23 mouse cellular contexts compared by ENCODE assay signal in genomic region chr5:63966379-63966778, GRCm38 (mm10). TPM values are rescaled to one million over a fixed set of nuclear protein-coding genes. Genes with fewer than 3 reads are reported as not detected.
DNase-seq lines count a peak whose midpoint lies in the region; ATAC-seq and TF ChIP-seq lines count a peak whose summit lies in the region.
"Had no signal": no experiment of that assay in that cellular context is flagged by ENCODE, and none has a peak within 500 bp of the region (broad histone marks: within the 10 kb centered on the region; RNA-seq: fewer than 3 reads in every experiment).

No protein-coding gene starts in this region.

- no peak for DNase-seq in kidney, postnatal 0 days (ENCODE audit: low spot score)
- DNase-seq in kidney, postnatal 14 days: no peak
- DNase-seq in liver, postnatal 0 days: no peak
- DNase-seq in right cerebral cortex, postnatal 14 days: no peak
- no peak for DNase-seq in spleen, postnatal 10 days (ENCODE audit: low spot score in 2 of 2)
- DNase-seq: adrenal gland, postnatal 10 days; B cell, adult 2 months; cerebellum, adult 2 months; cerebellum, postnatal 25 days; embryo, embryonic 11 days; gastrocnemius, postnatal 14 days; heart, adult 11 months; heart, postnatal 14 days had no signal

- TF ChIP-seq EP300 in liver, postnatal 0 days (IDR thresholded peaks at IDR 0.05; ENCODE audit: low read depth): no peak

- no peak for ATAC-seq in kidney, postnatal 0 days (replicated peaks; ENCODE audit: low FRiP score, low read depth)
- no peak for ATAC-seq in neural tube, embryonic 12.5 days (ENCODE audit: low FRiP score, low read depth)
- no peak for ATAC-seq in neural tube, embryonic 15.5 days (ENCODE audit: low FRiP score)
- no peak for ATAC-seq in liver, postnatal 0 days
- ATAC-seq: forebrain, embryonic 15.5 days; hindbrain, postnatal 0 days; intestine, embryonic 16.5 days; midbrain, embryonic 16.5 days had no signal

- no peak overlapping the region for H3K9ac ChIP-seq in kidney, postnatal 0 days (ENCODE audit: low read depth, low read length)
- no peak overlapping the region for H3K9ac ChIP-seq in neural tube, embryonic 12.5 days
- H3K9ac ChIP-seq in neural tube, embryonic 15.5 days (replicated peaks): no peak overlapping the region
- H3K9ac ChIP-seq in liver, postnatal 0 days (replicated peaks): no peak overlapping the region
- H3K9ac ChIP-seq: embryonic facial prominence, embryonic 15.5 days; forebrain, embryonic 15.5 days; limb, embryonic 12.5 days; liver, embryonic 14.5 days had no signal

- WGBS in kidney, postnatal 0 days: 69% methylated on average over 4 of the region's 4 CpGs
- 86% methylated on average over 4 of the region's 4 CpGs for WGBS in neural tube, embryonic 12.5 days
- 88% methylated on average over 4 of the region's 4 CpGs for WGBS in neural tube, embryonic 15.5 days
- 67% methylated on average over 4 of the region's 4 CpGs for WGBS in liver, postnatal 0 days (ENCODE audit: insufficient replicate concordance)

- H3K4me3 ChIP-seq in kidney, postnatal 0 days (replicated peaks; ENCODE audit: low read depth, low read length): no peak overlapping the region
- H3K4me3 ChIP-seq in neural tube, embryonic 12.5 days: no peak overlapping the region
- H3K4me3 ChIP-seq in neural tube, embryonic 15.5 days (replicated peaks): no peak overlapping the region
- no peak overlapping the region for H3K4me3 ChIP-seq in liver, postnatal 0 days (ENCODE audit: low read depth, low read length)

- H3K4me1 ChIP-seq in kidney, postnatal 0 days (replicated peaks; ENCODE audit: insufficient read depth, low read length): peaks cover 21% of the 10 kb centered on the region; the same call in 1 of the 2 replicates
- peaks cover 10% of the 10 kb centered on the region; the same call in 1 of the 2 replicates for H3K4me1 ChIP-seq in neural tube, embryonic 12.5 days
- H3K4me1 ChIP-seq in neural tube, embryonic 15.5 days: peaks cover 17% of the 10 kb centered on the region
- H3K4me1 ChIP-seq in liver, postnatal 0 days (ENCODE audit: insufficient read depth): peaks cover 33% of the 10 kb centered on the region

- no peak overlapping the region for H3K27ac ChIP-seq in kidney, postnatal 0 days
- no peak overlapping the region for H3K27ac ChIP-seq in neural tube, embryonic 12.5 days
- H3K27ac ChIP-seq in neural tube, embryonic 15.5 days (replicated peaks): no peak overlapping the region
- peak overlapping the region; percentile 34 for H3K27ac ChIP-seq in liver, postnatal 0 days (ENCODE audit: low read depth)
- H3K27ac ChIP-seq: embryonic facial prominence, embryonic 15.5 days; forebrain, embryonic 15.5 days; hindbrain, postnatal 0 days; limb, embryonic 12.5 days; liver, embryonic 14.5 days; midbrain, embryonic 10.5 days had no signal

- H3K4me2 ChIP-seq in kidney, postnatal 0 days (ENCODE audit: low read length): 0 out of 2 replicates have a peak overlapping the region, but pooled peaks have one; percentile 78
- peak overlapping the region; percentile 86; the same call in 1 of the 2 replicates for H3K4me2 ChIP-seq in neural tube, embryonic 12.5 days (replicated peaks)
- H3K4me2 ChIP-seq in neural tube, embryonic 15.5 days: no peak overlapping the region
- peak overlapping the region; percentile 85 for H3K4me2 ChIP-seq in liver, postnatal 0 days (ENCODE audit: low read depth, low read length)

- no peaks in the 10 kb centered on the region for H3K27me3 ChIP-seq in kidney, postnatal 0 days (ENCODE audit: insufficient read depth, low read length)
- H3K27me3 ChIP-seq in neural tube, embryonic 12.5 days (replicated peaks): no peaks in the 10 kb centered on the region
- no peaks in the 10 kb centered on the region for H3K27me3 ChIP-seq in neural tube, embryonic 15.5 days (replicated peaks)
- H3K27me3 ChIP-seq in liver, postnatal 0 days (ENCODE audit: insufficient read depth, low read length): no peaks in the 10 kb centered on the region
- H3K27me3 ChIP-seq: embryonic facial prominence, embryonic 15.5 days; forebrain, embryonic 15.5 days; limb, embryonic 12.5 days had no signal

- no peaks in the 10 kb centered on the region for H3K9me3 ChIP-seq in kidney, postnatal 0 days (replicated peaks; ENCODE audit: low read length)
- no peaks in the 10 kb centered on the region for H3K9me3 ChIP-seq in neural tube, embryonic 12.5 days
- H3K9me3 ChIP-seq in neural tube, embryonic 15.5 days (replicated peaks): no peaks in the 10 kb centered on the region
- H3K9me3 ChIP-seq in liver, postnatal 0 days (ENCODE audit: low read length): no peaks in the 10 kb centered on the region
- H3K9me3 ChIP-seq: embryonic facial prominence, embryonic 15.5 days; forebrain, embryonic 15.5 days; limb, embryonic 12.5 days; midbrain, embryonic 10.5 days had no signal

- TF ChIP-seq CTCF in kidney, postnatal 0 days (IDR thresholded peaks at IDR 0.05; ENCODE audit: low read depth): no peak
- no peak for TF ChIP-seq CTCF in liver, postnatal 0 days (IDR thresholded peaks at IDR 0.05; ENCODE audit: low read depth)

- no peaks in the 10 kb centered on the region for H3K36me3 ChIP-seq in kidney, postnatal 0 days (ENCODE audit: insufficient read depth, low read length)
- H3K36me3 ChIP-seq in neural tube, embryonic 12.5 days: no peaks in the 10 kb centered on the region
- H3K36me3 ChIP-seq in neural tube, embryonic 15.5 days: no peaks in the 10 kb centered on the region
- 0 out of 2 replicates have a peak, but pooled peaks cover 5% of the 10 kb centered on the region for H3K36me3 ChIP-seq in liver, postnatal 0 days (replicated peaks; ENCODE audit: insufficient read depth, low read length)
- H3K36me3 ChIP-seq: embryonic facial prominence, embryonic 15.5 days; forebrain, embryonic 15.5 days; limb, embryonic 12.5 days; midbrain, embryonic 10.5 days had no signal

RNA-seq across cellular contexts. Expression of gene Rell1, which starts 2.3 kb away (rescaled TPM):
- 25.5 and 27.7 TPM in 2 replicates for polyA plus RNA-seq in kidney, postnatal 0 days (2015; fragmentation: Nextera tagmentation; extraction: Ambion mirVana)
- polyA plus RNA-seq in neural tube, embryonic 12.5 days (2016; fragmentation: Nextera tagmentation; extraction: Ambion mirVana): 13.2 and 16.4 TPM in 2 replicates
- 7.9 and 10.4 TPM in 2 replicates for polyA plus RNA-seq in neural tube, embryonic 15.5 days (2015; fragmentation: Nextera tagmentation; extraction: Ambion mirVana)
- 10.4 and 10.6 TPM in 2 replicates for polyA plus RNA-seq in liver, postnatal 0 days (2015; fragmentation: Nextera tagmentation; extraction: Ambion mirVana)
